Mouse (Mus musculus) urinary bladder, postnatal 14 days (tissue): ENCODE data around the gene Trim11.

Source experiments
- DNase-seq: peaks from one replicate; pipeline ENCODE4 v3.0.0; 2021; ENCODE audit warnings: low spot score

Trim11 gene

GRCm38 (mm10) chr11:59026411-59026810 lies 48.5 kb downstream of the Trim11 start:
- DNase-seq: no peak

- DNase-seq: no peak
Observed at GRCm38 (mm10) chr11:59029003-59029402, 51.1 kb downstream of the Trim11 start.
